Mouse (Mus musculus) ovary, adult 2 months (tissue): ENCODE results near the gene Amy2a2. TPM values are rescaled to one million over a fixed set of nuclear protein-coding genes. Genes with fewer than 3 reads are reported as not detected.

ENCODE experiments used
- polyA plus RNA-seq: library from polyadenylated mRNA; depleted of rRNA; stranded (reverse); fragments of >200 nt; gene quantifications from 2 replicates; pipeline ENCODE4 v1.2.3, GENCODE M21; 2012; rRNA removed

The Amy2a2 gene
- 0.09 TPM in 1 of 2 replicates, not detected in the other for polyA plus RNA-seq

DNA sequence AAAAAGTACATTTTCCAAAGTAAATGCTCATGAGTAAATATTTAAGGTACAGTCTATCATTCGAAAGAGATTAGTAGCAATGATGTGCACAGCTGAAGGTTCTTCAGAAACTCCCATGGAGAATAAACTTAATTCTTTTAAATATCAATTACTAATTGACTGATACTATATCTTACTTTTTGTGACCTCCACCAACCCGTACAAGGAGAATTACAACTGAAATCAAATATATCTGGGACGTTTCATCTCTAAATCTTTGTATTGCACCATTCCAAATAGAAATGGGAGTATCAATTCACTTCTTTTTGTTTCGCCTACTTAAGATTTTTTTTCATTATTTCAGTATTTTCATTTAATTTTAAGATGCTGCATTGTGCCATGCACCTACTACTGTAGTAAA lies at the start of gene Amy2a2:
Gene Amy2a2, minus strand, starts transcription at position 101 of the 400 bp plus-strand sequence.

DNA sequence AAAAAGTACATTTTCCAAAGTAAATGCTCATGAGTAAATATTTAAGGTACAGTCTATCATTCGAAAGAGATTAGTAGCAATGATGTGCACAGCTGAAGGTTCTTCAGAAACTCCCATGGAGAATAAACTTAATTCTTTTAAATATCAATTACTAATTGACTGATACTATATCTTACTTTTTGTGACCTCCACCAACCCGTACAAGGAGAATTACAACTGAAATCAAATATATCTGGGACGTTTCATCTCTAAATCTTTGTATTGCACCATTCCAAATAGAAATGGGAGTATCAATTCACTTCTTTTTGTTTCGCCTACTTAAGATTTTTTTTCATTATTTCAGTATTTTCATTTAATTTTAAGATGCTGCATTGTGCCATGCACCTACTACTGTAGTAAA lies 32.5 kb downstream of the Amy2a2 start, which contains the start of gene Amy2a3:
Gene Amy2a3, minus strand, starts transcription at position 101 of the 400 bp plus-strand sequence.

Other genes with a start within 250 kb of the Amy2a2 start
- not detected in 2 replicates for gene Amy2a5, start 97.8 kb downstream of the Amy2a2 start, polyA plus RNA-seq
- 0.09 TPM in 1 of 2 replicates, not detected in the other for gene Amy2a4, start 65.2 kb downstream of the Amy2a2 start, polyA plus RNA-seq
- 0.09 TPM in 1 of 2 replicates, not detected in the other for gene Amy2a3, start 32.6 kb downstream of the Amy2a2 start, polyA plus RNA-seq
- not detected in 2 replicates for gene Amy2a1, start 175.8 kb upstream of the Amy2a2 start, polyA plus RNA-seq